Mouse (Mus musculus) kidney, postnatal 4 days (tissue): Measurements from ENCODE around the gene Lima1.

Experiments
- DNase-seq, 2 experiments: peaks; one replicate each; pipeline ENCODE4 v3.0.0; 2021; ENCODE audit warnings: mixed read lengths in 2 of 2

Gene Lima1

GRCm38 (mm10) chr15:99731678-99732077 lies 143.6 kb downstream of the Lima1 start:
- DNase-seq = no peak

GRCm38 (mm10) chr15:99731167-99731566 lies 144.1 kb downstream of the Lima1 start:
- no peak for DNase-seq

- no peak for DNase-seq
These were observed 146.0 kb downstream of the Lima1 start for GRCm38 (mm10) chr15:99729056-99729783.
